Mouse (Mus musculus) heart, embryonic 10.5 days (tissue): ENCODE results near the gene Dnah8. TPM values are rescaled to one million over a fixed set of nuclear protein-coding genes. Genes with fewer than 3 reads are reported as not detected.

ENCODE experiments used
- DNase-seq: peaks from one replicate; pipeline ENCODE4 v3.0.0-alpha.2; 2017; ENCODE audit warnings: low spot score
- H3K27ac ChIP-seq: fragments of 300-500 bp; sonication (generic); 2 replicates; pipeline ENCODE4 v1.5.1; 2016; ENCODE audit warnings: mild to moderate bottlenecking
- H3K27me3 ChIP-seq: fragments of 300-500 bp; sonication (generic); 2 replicates; pipeline ENCODE4 v1.6.1; 2016; ENCODE audit warnings: mild to moderate bottlenecking; ENCODE audit not compliant: poor library complexity, insufficient read depth, severe bottlenecking
- H3K36me3 ChIP-seq: fragments of 300-500 bp; sonication (generic); 2 replicates; pipeline ENCODE4 v1.6.1; 2016; ENCODE audit warnings: mild to moderate bottlenecking, moderate library complexity
- H3K4me1 ChIP-seq: fragments of 300-500 bp; sonication (generic); 2 replicates; pipeline ENCODE4 v1.6.1; 2016; ENCODE audit warnings: mild to moderate bottlenecking
- H3K4me3 ChIP-seq: fragments of 300-500 bp; sonication (generic); 2 replicates; pipeline ENCODE4 v1.5.1; 2016; ENCODE audit warnings: mild to moderate bottlenecking, moderate library complexity
- H3K9me3 ChIP-seq: fragments of 300-500 bp; sonication (generic); 2 replicates; pipeline ENCODE4 v1.6.1; 2016; ENCODE audit warnings: mild to moderate bottlenecking, moderate library complexity
- WGBS: fragments of 180-500 bp; shearing (Covaris S2); methylation state at CpG from one replicate; pipeline ENCODE4 v1.1.7; 2016; 5-methylcytosine and 5-hydroxymethylcytosine counted together
- polyA plus RNA-seq: library from polyadenylated mRNA; unstranded; fragments of >200 nt; fragmentation: Nextera tagmentation; extraction: Ambion mirVana; gene quantifications from 2 replicates; pipeline ENCODE4 v1.2.1, GENCODE M21; 2016

Gene Dnah8
- polyA plus RNA-seq, 1 experiment from 2014 or later, result 3.0 TPM

GRCm38 (mm10) chr17:30790816-30791215 is 166.7 kb downstream of the Dnah8 start:
- H3K9me3 ChIP-seq, result no peaks in the 10 kb centered on the region

GRCm38 (mm10) chr17:30792396-30792795 is 168.2 kb downstream of the Dnah8 start:
- Histone ChIP-seq H3K27me3 (no peaks in the 10 kb centered on the region), H3K27ac (no peak overlapping the region), H3K36me3 (no peaks in the 10 kb centered on the region), H3K4me3 (no peak overlapping the region), H3K9me3 (no peaks in the 10 kb centered on the region), H3K4me1 (no peaks in the 10 kb centered on the region)
- peak; percentile 67 for DNase-seq
- WGBS, result 86% methylated on average over 6 of the region's 6 CpGs

More at GRCm38 (mm10) chr17:30790816-30791215, 166.7 kb downstream of the Dnah8 start:
- H3K27me3 ChIP-seq, result no peaks in the 10 kb centered on the region
- peak; percentile 72 for DNase-seq
- H3K27ac ChIP-seq, result no peak overlapping the region
- 81% methylated on average over 7 of the region's 7 CpGs for WGBS
- H3K4me3 ChIP-seq, result no peak overlapping the region
- no peaks in the 10 kb centered on the region for H3K36me3 ChIP-seq
- no peaks in the 10 kb centered on the region for H3K4me1 ChIP-seq

GRCm38 (mm10) chr17:30796616-30797015 is 172.5 kb downstream of the Dnah8 start:
- 85% methylated on average over 4 of the region's 4 CpGs for WGBS
- H3K27me3 ChIP-seq, result no peaks in the 10 kb centered on the region
- H3K36me3 ChIP-seq, result no peaks in the 10 kb centered on the region
- no peak overlapping the region for H3K27ac ChIP-seq
- peak; percentile 74 for DNase-seq
- H3K4me3 ChIP-seq, result no peak overlapping the region
- H3K9me3 ChIP-seq, result no peaks in the 10 kb centered on the region
- H3K4me1 ChIP-seq, result no peaks in the 10 kb centered on the region

GRCm38 (mm10) chr17:30800261-30800985 is 176.3 kb downstream of the Dnah8 start:
- WGBS, result 84% methylated on average over 19 of the region's 19 CpGs
- peak; percentile 56 for DNase-seq
- Histone ChIP-seq H3K27ac (no peak overlapping the region), H3K4me3 (no peak overlapping the region), H3K27me3 (no peaks in the 10 kb centered on the region), H3K9me3 (no peaks in the 10 kb centered on the region), H3K36me3 (no peaks in the 10 kb centered on the region), H3K4me1 (no peaks in the 10 kb centered on the region)

- H3K9me3 ChIP-seq, result no peaks in the 10 kb centered on the region
- no peaks in the 10 kb centered on the region for H3K27me3 ChIP-seq
- no peak overlapping the region for H3K27ac ChIP-seq
- H3K4me3 ChIP-seq, result no peak overlapping the region
- no peak for DNase-seq
- WGBS, result 92% methylated on average over 9 of the region's 9 CpGs
- H3K36me3 ChIP-seq, result no peaks in the 10 kb centered on the region
- peaks cover 3% of the 10 kb centered on the region; the same call in 1 of the 2 replicates for H3K4me1 ChIP-seq
Observed at GRCm38 (mm10) chr17:30803668-30804067, 179.5 kb downstream of the Dnah8 start.

GRCm38 (mm10) chr17:30804955-30805354 is 180.8 kb downstream of the Dnah8 start:
- Histone ChIP-seq H3K36me3 (no peaks in the 10 kb centered on the region), H3K27ac (no peak overlapping the region), H3K9me3 (no peaks in the 10 kb centered on the region), H3K27me3 (no peaks in the 10 kb centered on the region), H3K4me1 (peaks cover 12% of the 10 kb centered on the region), H3K4me3 (no peak overlapping the region)
- 82% methylated on average over 8 of the region's 8 CpGs for WGBS
- no peak for DNase-seq

GRCm38 (mm10) chr17:30805511-30806059 is 181.4 kb downstream of the Dnah8 start:
- 52% methylated on average over 12 of the region's 12 CpGs for WGBS
- H3K9me3 ChIP-seq, result no peaks in the 10 kb centered on the region
- no peak overlapping the region for H3K4me3 ChIP-seq
- peaks cover 12% of the 10 kb centered on the region for H3K4me1 ChIP-seq
- no peaks in the 10 kb centered on the region for H3K27me3 ChIP-seq
- H3K36me3 ChIP-seq, result no peaks in the 10 kb centered on the region
- no peak overlapping the region for H3K27ac ChIP-seq
- DNase-seq, result no peak

GRCm38 (mm10) chr17:30808866-30809660 is 184.9 kb downstream of the Dnah8 start:
- H3K9me3 ChIP-seq, result no peaks in the 10 kb centered on the region
- H3K27me3 ChIP-seq, result no peaks in the 10 kb centered on the region
- 64% methylated on average over 15 of the region's 15 CpGs for WGBS
- DNase-seq, result peak; percentile 70
- peaks cover 12% of the 10 kb centered on the region for H3K4me1 ChIP-seq
- H3K4me3 ChIP-seq, result peak overlapping the region; percentile 8; the same call in 1 of the 2 replicates
- H3K27ac ChIP-seq, result no peak overlapping the region
- no peaks in the 10 kb centered on the region for H3K36me3 ChIP-seq

- DNase-seq, result no peak
- no peak overlapping the region for H3K27ac ChIP-seq
- no peaks in the 10 kb centered on the region for H3K9me3 ChIP-seq
- 81% methylated on average over 16 of the region's 16 CpGs for WGBS
- no peak overlapping the region for H3K4me3 ChIP-seq
- no peaks in the 10 kb centered on the region for H3K27me3 ChIP-seq
- H3K36me3 ChIP-seq, result no peaks in the 10 kb centered on the region
- H3K4me1 ChIP-seq, result peaks cover 12% of the 10 kb centered on the region
Observed at GRCm38 (mm10) chr17:30809926-30810660, 185.9 kb downstream of the Dnah8 start.

- Histone ChIP-seq H3K4me3 (no peak overlapping the region), H3K4me1 (peaks cover 20% of the 10 kb centered on the region), H3K9me3 (no peaks in the 10 kb centered on the region), H3K27me3 (no peaks in the 10 kb centered on the region), H3K36me3 (no peaks in the 10 kb centered on the region), H3K27ac (no peak overlapping the region)
- no peak for DNase-seq
- WGBS, result 92% methylated on average over 5 of the region's 5 CpGs
Observed at GRCm38 (mm10) chr17:30818543-30818942, 194.4 kb downstream of the Dnah8 start.

GRCm38 (mm10) chr17:30819134-30819533 is 195.0 kb downstream of the Dnah8 start:
- DNase-seq, result no peak
- Histone ChIP-seq H3K4me1 (peaks cover 20% of the 10 kb centered on the region), H3K9me3 (no peaks in the 10 kb centered on the region), H3K36me3 (no peaks in the 10 kb centered on the region), H3K4me3 (no peak overlapping the region), H3K27me3 (no peaks in the 10 kb centered on the region), H3K27ac (no peak overlapping the region)
- 87% methylated on average over 8 of the region's 8 CpGs for WGBS

GRCm38 (mm10) chr17:30821115-30821514 is 197.0 kb downstream of the Dnah8 start:
- DNase-seq, result no peak
- Histone ChIP-seq H3K36me3 (no peaks in the 10 kb centered on the region), H3K4me3 (no peak overlapping the region), H3K27ac (peak overlapping the region; percentile 72), H3K4me1 (peaks cover 20% of the 10 kb centered on the region), H3K9me3 (no peaks in the 10 kb centered on the region), H3K27me3 (no peaks in the 10 kb centered on the region)
- 9% methylated on average over 6 of the region's 6 CpGs for WGBS
